Mouse (Mus musculus): Measurements from ENCODE around the gene AC134908.4. TPM values are rescaled to one million over a fixed set of nuclear protein-coding genes. Genes with fewer than 3 reads are reported as not detected.
"Not testable (repeated sequence)": the region's sequence is repeated elsewhere in the genome, so short reads cannot be mapped to it uniquely, and the experiment has no call there.

The AC134908.4 gene
- polyA plus RNA-seq, 1 experiment from 2014 or later: 1.0 TPM

DNA sequence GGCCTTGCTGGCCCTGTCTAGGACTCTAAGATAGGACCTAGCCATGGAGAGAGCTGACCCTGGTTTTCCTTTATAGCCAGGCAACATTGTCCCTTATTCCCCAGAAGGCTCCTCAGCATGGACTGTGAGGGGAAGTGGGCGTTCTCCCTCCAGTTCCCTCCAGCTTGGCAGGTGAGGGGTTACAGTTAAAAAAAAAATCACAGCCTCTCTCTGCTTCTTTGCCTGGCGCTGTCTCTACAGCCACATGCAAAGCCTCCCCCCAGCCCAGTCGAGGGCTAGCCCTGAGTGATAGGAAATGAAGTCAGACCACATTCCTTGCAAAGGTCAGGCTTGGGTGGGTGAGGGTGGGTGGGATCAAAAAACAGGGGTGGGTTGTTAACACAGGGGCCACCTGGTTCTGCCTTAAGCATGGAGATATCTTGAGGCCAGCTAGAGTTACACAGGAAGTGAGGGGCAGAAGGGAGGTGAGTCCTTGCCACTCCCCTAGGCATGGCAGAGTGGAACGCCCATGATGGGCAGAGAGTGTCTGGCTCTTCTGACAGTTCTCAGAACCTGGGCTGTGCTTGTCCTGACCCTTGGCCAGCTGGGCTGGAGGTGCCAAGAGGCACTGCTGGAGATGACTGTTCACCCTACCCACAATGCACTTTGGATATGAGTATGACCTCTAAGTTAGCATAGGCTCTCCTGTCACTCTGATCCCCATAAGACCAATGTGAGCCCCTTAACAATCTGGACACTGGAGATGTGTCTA is 39.7 kb downstream of the AC134908.4 start:
- 66% methylated on average over 4 of the region's 4 CpGs for WGBS
- no peak overlapping the region for H3K9ac ChIP-seq
- no peak overlapping the region for H3K27ac ChIP-seq
- H3K4me2 ChIP-seq (replicated peaks): no peak overlapping the region
- no peak for ATAC-seq (ENCODE audit: low FRiP score, low read depth)
- no peaks in the 10 kb centered on the region for H3K36me3 ChIP-seq
- no peaks in the 10 kb centered on the region; the same call in 1 of the 2 replicates for H3K27me3 ChIP-seq (replicated peaks)
- no peaks in the 10 kb centered on the region for H3K9me3 ChIP-seq
- no peak overlapping the region for H3K4me3 ChIP-seq
- 0 out of 2 replicates have a peak, but pooled peaks cover 5% of the 10 kb centered on the region for H3K4me1 ChIP-seq

GRCm38 (mm10) chr17:25755086-25755485 is 40.4 kb downstream of the AC134908.4 start:
- Histone ChIP-seq H3K27ac (no peak overlapping the region), H3K27me3 (replicated peaks) (no peaks in the 10 kb centered on the region; the same call in 1 of the 2 replicates), H3K9me3 (no peaks in the 10 kb centered on the region), H3K4me1 (0 out of 2 replicates have a peak, but pooled peaks cover 5% of the 10 kb centered on the region), H3K36me3 (no peaks in the 10 kb centered on the region), H3K4me3 (no peak overlapping the region), H3K9ac (no peak overlapping the region), H3K4me2 (replicated peaks) (no peak overlapping the region)
- WGBS: 72% methylated on average over 4 of the region's 4 CpGs
- ATAC-seq (ENCODE audit: low FRiP score, low read depth): no peak

DNA sequence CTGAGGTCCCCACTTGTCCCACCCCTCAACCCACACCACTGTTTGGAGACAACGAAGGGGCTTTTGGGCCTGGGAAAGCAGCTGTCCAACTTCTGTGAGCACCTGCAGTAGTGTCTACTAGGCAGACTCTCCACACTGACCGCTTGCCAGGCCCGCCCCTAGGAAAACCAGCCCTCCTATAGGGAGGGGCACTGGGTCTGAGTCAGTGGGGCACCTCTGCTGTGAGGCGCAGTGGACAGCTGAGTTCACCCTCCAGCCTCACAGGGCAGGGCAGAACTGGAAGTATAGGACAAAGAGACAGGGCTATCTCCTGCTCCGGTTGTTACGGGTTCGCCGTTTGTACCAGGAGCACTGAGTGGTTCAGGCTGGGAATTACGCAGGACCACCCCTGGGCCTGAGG is 41.2 kb downstream of the AC134908.4 start, which contains the start of gene Msln:
Gene Msln (minus strand): TSS at position 138 of the 400 bp plus-strand sequence.
- Histone ChIP-seq H3K4me1 (0 out of 2 replicates have a peak, but pooled peaks cover 5% of the 10 kb centered on the region), H3K4me2 (replicated peaks) (no peak within 1 kb of the TSS), H3K36me3 (no peaks in the 10 kb centered on the region), H3K4me3 (no peak within 1 kb of the TSS), H3K27me3 (replicated peaks) (no peaks in the 10 kb centered on the region; the same call in 1 of the 2 replicates), H3K9ac (no peak within 1 kb of the TSS), H3K27ac (no peak within 1 kb of the TSS), H3K9me3 (no peaks in the 10 kb centered on the region)
- 86% methylated on average over 9 of the region's 9 CpGs for WGBS
- no peak for ATAC-seq (ENCODE audit: low FRiP score, low read depth)

GRCm38 (mm10) chr17:25751446-25751845 is 44.0 kb downstream of the AC134908.4 start:
- H3K27ac ChIP-seq: no peak overlapping the region
- H3K9ac ChIP-seq: no peak overlapping the region
- WGBS: 57% methylated on average over 5 of the region's 5 CpGs
- H3K4me3 ChIP-seq: no peak overlapping the region
- H3K36me3 ChIP-seq: no peaks in the 10 kb centered on the region
- H3K27me3 ChIP-seq (replicated peaks): no peaks in the 10 kb centered on the region; the same call in 1 of the 2 replicates
- ATAC-seq (ENCODE audit: low FRiP score, low read depth): no peak
- H3K9me3 ChIP-seq: no peaks in the 10 kb centered on the region
- 0 out of 2 replicates have a peak, but pooled peaks cover 5% of the 10 kb centered on the region for H3K4me1 ChIP-seq
- H3K4me2 ChIP-seq (replicated peaks): no peak overlapping the region

DNA sequence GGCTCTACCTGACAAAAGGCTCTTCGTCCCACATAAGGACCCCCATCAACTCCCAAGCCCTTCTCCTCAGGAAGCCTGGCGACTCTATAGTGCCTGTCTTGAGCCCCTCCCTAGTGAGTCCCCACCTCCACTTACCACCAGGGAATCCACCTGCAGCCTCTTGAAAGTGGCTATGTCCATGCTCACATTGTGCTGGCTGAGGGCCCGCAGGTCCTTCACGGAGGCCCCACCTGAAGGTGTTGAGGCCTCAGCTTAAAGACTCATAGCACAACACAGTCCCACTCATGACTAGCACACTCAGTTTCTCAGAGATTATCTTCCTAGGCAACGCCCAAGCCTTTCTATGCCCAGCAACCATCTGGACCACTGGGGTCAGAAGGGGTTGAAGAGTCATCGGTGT is 46.1 kb downstream of the AC134908.4 start:
- no peak overlapping the region for H3K4me2 ChIP-seq (replicated peaks)
- ATAC-seq (ENCODE audit: low FRiP score, low read depth): no peak
- no peak overlapping the region for H3K27ac ChIP-seq
- H3K9ac ChIP-seq: no peak overlapping the region
- no peaks in the 10 kb centered on the region for H3K36me3 ChIP-seq
- no peak overlapping the region for H3K4me3 ChIP-seq
- H3K9me3 ChIP-seq: no peaks in the 10 kb centered on the region
- 85% methylated on average over 6 of the region's 6 CpGs for WGBS
- 0 out of 2 replicates have a peak, but pooled peaks cover 5% of the 10 kb centered on the region for H3K4me1 ChIP-seq
- H3K27me3 ChIP-seq (replicated peaks): no peaks in the 10 kb centered on the region

GRCm38 (mm10) chr17:25748238-25748637 is 47.2 kb downstream of the AC134908.4 start:
- H3K27me3 ChIP-seq (replicated peaks): no peaks in the 10 kb centered on the region
- H3K4me3 ChIP-seq: no peak overlapping the region
- no peak overlapping the region for H3K9ac ChIP-seq
- no peak overlapping the region for H3K4me2 ChIP-seq (replicated peaks)
- 93% methylated on average over 4 of the region's 4 CpGs for WGBS
- no peaks in the 10 kb centered on the region for H3K9me3 ChIP-seq
- H3K4me1 ChIP-seq: 0 out of 2 replicates have a peak, but pooled peaks cover 5% of the 10 kb centered on the region
- H3K36me3 ChIP-seq: no peaks in the 10 kb centered on the region
- no peak overlapping the region for H3K27ac ChIP-seq
- ATAC-seq (ENCODE audit: low FRiP score, low read depth): no peak

- H3K4me1 ChIP-seq: no peaks in the 10 kb centered on the region
- H3K9me3 ChIP-seq: no peaks in the 10 kb centered on the region
- ATAC-seq (ENCODE audit: low FRiP score, low read depth): no peak
- H3K36me3 ChIP-seq: no peaks in the 10 kb centered on the region
- H3K4me2 ChIP-seq (replicated peaks): no peak overlapping the region
- WGBS: 81% methylated on average over 10 of the region's 10 CpGs
- no peak overlapping the region for H3K27ac ChIP-seq
- H3K4me3 ChIP-seq: no peak overlapping the region
- no peak overlapping the region for H3K9ac ChIP-seq
- H3K27me3 ChIP-seq (replicated peaks): 0 out of 2 replicates have a peak, but pooled peaks cover 3% of the 10 kb centered on the region
Observed at GRCm38 (mm10) chr17:25744311-25744710, 51.1 kb downstream of the AC134908.4 start.

- Histone ChIP-seq H3K4me3 (no peak overlapping the region), H3K9ac (no peak overlapping the region), H3K36me3 (no peaks in the 10 kb centered on the region), H3K4me1 (no peaks in the 10 kb centered on the region), H3K27ac (no peak overlapping the region), H3K27me3 (replicated peaks) (0 out of 2 replicates have a peak, but pooled peaks cover 3% of the 10 kb centered on the region), H3K4me2 (replicated peaks) (no peak overlapping the region), H3K9me3 (no peaks in the 10 kb centered on the region)
- ATAC-seq (ENCODE audit: low FRiP score, low read depth): no peak
- WGBS: 90% methylated on average over 9 of the region's 9 CpGs
Observed at GRCm38 (mm10) chr17:25743831-25744230, 51.6 kb downstream of the AC134908.4 start.

DNA sequence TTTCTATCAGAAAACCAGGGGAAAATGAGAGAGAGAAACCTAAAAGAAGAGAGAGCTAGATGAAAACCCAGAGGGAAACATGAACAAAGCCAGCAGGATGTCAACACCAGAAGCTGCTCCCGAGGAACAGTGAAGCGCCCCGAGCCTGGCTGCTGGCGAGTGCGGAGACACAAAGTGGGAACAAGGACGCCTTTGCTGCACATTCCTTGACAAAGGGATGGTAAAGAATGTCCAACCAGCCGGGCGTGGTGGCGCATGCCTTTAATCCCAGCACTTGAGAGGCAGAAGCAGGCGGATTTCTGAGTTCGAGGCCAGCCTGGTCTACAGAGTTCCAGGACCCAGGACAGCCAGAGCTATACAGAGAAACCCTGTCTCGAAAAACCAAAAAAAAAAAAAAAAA is 54.0 kb downstream of the AC134908.4 start:
- H3K27me3 ChIP-seq (replicated peaks); H3K4me1 ChIP-seq; ATAC-seq (ENCODE audit: low FRiP score, low read depth); H3K4me2 ChIP-seq (replicated peaks); H3K36me3 ChIP-seq; H3K27ac ChIP-seq; H3K9me3 ChIP-seq; H3K9ac ChIP-seq; H3K4me3 ChIP-seq: not testable (repeated sequence)
- 78% methylated on average over 12 of the region's 12 CpGs for WGBS

Small RNAs within 50 kb of the gene (microRNA-seq; reads per million reads assigned to microRNA genes)
- not detected for gene Gm25083
- not detected for gene Mir3082
- gene Mir6966: not detected

Other genes starting within 250 kb of the AC134908.4 start
- 8.1 and 9.5 TPM in 2 replicates for gene Sox8, start 225.0 kb downstream of the AC134908.4 start, polyA plus RNA-seq (2016; fragmentation: Nextera tagmentation; extraction: Ambion mirVana)
- 25.2 and 25.8 TPM in 2 replicates for gene Lmf1, start 216.6 kb downstream of the AC134908.4 start, polyA plus RNA-seq (2016; fragmentation: Nextera tagmentation; extraction: Ambion mirVana)
- 1.6 and 2.1 TPM in 2 replicates for gene Gng13, start 78.5 kb downstream of the AC134908.4 start, polyA plus RNA-seq (2016; fragmentation: Nextera tagmentation; extraction: Ambion mirVana)
- 24.9 and 25.6 TPM in 2 replicates for gene Chtf18, start 68.2 kb downstream of the AC134908.4 start, polyA plus RNA-seq (2016; fragmentation: Nextera tagmentation; extraction: Ambion mirVana)
- gene Rpusd1, start 68.0 kb downstream of the AC134908.4 start, polyA plus RNA-seq (2016; fragmentation: Nextera tagmentation; extraction: Ambion mirVana): 20.5 and 22.1 TPM in 2 replicates
- gene Mslnl, start 59.6 kb downstream of the AC134908.4 start, polyA plus RNA-seq (2016; fragmentation: Nextera tagmentation; extraction: Ambion mirVana): not detected in 2 replicates
- gene Msln, start 41.3 kb downstream of the AC134908.4 start, polyA plus RNA-seq (2016; fragmentation: Nextera tagmentation; extraction: Ambion mirVana): 0.27 and 0.38 TPM in 2 replicates
- 25.5 and 29.2 TPM in 2 replicates for gene Narfl, start 21.9 kb downstream of the AC134908.4 start, polyA plus RNA-seq (2016; fragmentation: Nextera tagmentation; extraction: Ambion mirVana)
- 102 and 103 TPM in 2 replicates for gene Haghl, start 10.0 kb downstream of the AC134908.4 start, polyA plus RNA-seq (2016; fragmentation: Nextera tagmentation; extraction: Ambion mirVana)
- 0.33 and 0.57 TPM in 2 replicates for gene Ccdc78, start 9.1 kb downstream of the AC134908.4 start, polyA plus RNA-seq (2016; fragmentation: Nextera tagmentation; extraction: Ambion mirVana)
- 75.3 and 84.6 TPM in 2 replicates for gene Fam173a, start 2.8 kb downstream of the AC134908.4 start, polyA plus RNA-seq (2016; fragmentation: Nextera tagmentation; extraction: Ambion mirVana)
- 80.7 and 92.0 TPM in 2 replicates for gene Metrn, start 1.5 kb upstream of the AC134908.4 start, polyA plus RNA-seq (2016; fragmentation: Nextera tagmentation; extraction: Ambion mirVana)
- gene Fbxl16, start 13.4 kb upstream of the AC134908.4 start, polyA plus RNA-seq (2016; fragmentation: Nextera tagmentation; extraction: Ambion mirVana): 25.8 and 27.0 TPM in 2 replicates
- gene Wdr24, start 28.0 kb upstream of the AC134908.4 start, polyA plus RNA-seq (2016; fragmentation: Nextera tagmentation; extraction: Ambion mirVana): 27.6 and 28.6 TPM in 2 replicates
- 67.7 and 72.6 TPM in 2 replicates for gene Jmjd8, start 33.2 kb upstream of the AC134908.4 start, polyA plus RNA-seq (2016; fragmentation: Nextera tagmentation; extraction: Ambion mirVana)
- gene Stub1, start 37.7 kb upstream of the AC134908.4 start, polyA plus RNA-seq (2016; fragmentation: Nextera tagmentation; extraction: Ambion mirVana): 293 and 301 TPM in 2 replicates
- 8.1 and 8.6 TPM in 2 replicates for gene Rhbdl1, start 41.6 kb upstream of the AC134908.4 start, polyA plus RNA-seq (2016; fragmentation: Nextera tagmentation; extraction: Ambion mirVana)
- gene Gm20683, start 46.1 kb upstream of the AC134908.4 start, polyA plus RNA-seq (2016; fragmentation: Nextera tagmentation; extraction: Ambion mirVana): 3.9 and 4.8 TPM in 2 replicates
- 18.4 and 20.1 TPM in 2 replicates for gene Rhot2, start 49.2 kb upstream of the AC134908.4 start, polyA plus RNA-seq (2016; fragmentation: Nextera tagmentation; extraction: Ambion mirVana)
- 23.6 and 24.9 TPM in 2 replicates for gene Wdr90, start 65.8 kb upstream of the AC134908.4 start, polyA plus RNA-seq (2016; fragmentation: Nextera tagmentation; extraction: Ambion mirVana)
- gene Mcrip2, start 73.1 kb upstream of the AC134908.4 start, polyA plus RNA-seq (2016; fragmentation: Nextera tagmentation; extraction: Ambion mirVana): 6.8 and 7.2 TPM in 2 replicates
- 52.0 and 56.9 TPM in 2 replicates for gene Mettl26, start 79.4 kb upstream of the AC134908.4 start, polyA plus RNA-seq (2016; fragmentation: Nextera tagmentation; extraction: Ambion mirVana)
- 0.63 and 0.86 TPM in 2 replicates for gene Wfikkn1, start 85.2 kb upstream of the AC134908.4 start, polyA plus RNA-seq (2016; fragmentation: Nextera tagmentation; extraction: Ambion mirVana)
- gene Rab40c, start 124.1 kb upstream of the AC134908.4 start, polyA plus RNA-seq (2016; fragmentation: Nextera tagmentation; extraction: Ambion mirVana): 47.7 and 49.3 TPM in 2 replicates
- 54.7 and 57.3 TPM in 2 replicates for gene Pigq, start 149.3 kb upstream of the AC134908.4 start, polyA plus RNA-seq (2016; fragmentation: Nextera tagmentation; extraction: Ambion mirVana)
- gene Nhlrc4, start 149.3 kb upstream of the AC134908.4 start, polyA plus RNA-seq (2016; fragmentation: Nextera tagmentation; extraction: Ambion mirVana): 0.11 and 0.14 TPM in 2 replicates
- 0.08 TPM in 2 replicates for gene A930017K11Rik, start 156.9 kb upstream of the AC134908.4 start, polyA plus RNA-seq (2016; fragmentation: Nextera tagmentation; extraction: Ambion mirVana)
- 28.2 and 31.5 TPM in 2 replicates for gene Capn15, start 190.1 kb upstream of the AC134908.4 start, polyA plus RNA-seq (2016; fragmentation: Nextera tagmentation; extraction: Ambion mirVana)